Mouse (Mus musculus): ENCODE measurements at regions not wholly inside any gene's neighbourhood (a gene's known extent, or its start where the extent isn't known, plus 50 kb on each side); places are given as distances from the start of the nearest gene placed in this dataset.
"Not testable (repeated sequence)": the region's sequence is repeated elsewhere in the genome, so short reads cannot be mapped to it uniquely, and the experiment has no call there.

GRCm38 (mm10) chr13:3341416-3341815, 196.4 kb upstream of the Gdi2 start:
- no peak for TF ChIP-seq CTCF (IDR thresholded peaks at IDR 0.05)

GRCm38 (mm10) chr13:3343611-3344010, 194.3 kb upstream of the Gdi2 start:
- TF ChIP-seq CTCF (IDR thresholded peaks at IDR 0.05): no peak
- Histone ChIP-seq H3K4me3 (no peak overlapping the region), H3K27ac (no peak overlapping the region)
- no peak for DNase-seq
- intact Hi-C loops (cut with DNase I): no loop called here

More at GRCm38 (mm10) chr13:3341416-3341815, 196.4 kb upstream of the Gdi2 start:
- no peak overlapping the region for H3K4me3 ChIP-seq
- H3K27ac ChIP-seq: no peak overlapping the region
- intact Hi-C loops (cut with DNase I): no loop called here
- no peak for DNase-seq

- H3K27ac ChIP-seq; H3K4me3 ChIP-seq; DNase-seq; intact Hi-C loops (cut with DNase I): not testable (repeated sequence)
These were observed 183.0 kb upstream of the Gdi2 start for GRCm38 (mm10) chr13:3354912-3355311.

- intact Hi-C loops (cut with DNase I): no loop called here
- Histone ChIP-seq H3K27ac (no peak overlapping the region), H3K4me3 (peak overlapping the region; percentile 73)
- no peak for DNase-seq
- TF ChIP-seq CTCF (IDR thresholded peaks at IDR 0.05): no peak
These were observed 179.7 kb upstream of the Gdi2 start for GRCm38 (mm10) chr13:3358079-3358608.

GRCm38 (mm10) chr13:3358996-3359750, 178.7 kb upstream of the Gdi2 start:
- intact Hi-C loops (cut with DNase I): no loop called here
- no peak for DNase-seq
- H3K27ac ChIP-seq: no peak overlapping the region
- peak overlapping the region; percentile 73 for H3K4me3 ChIP-seq
- no peak for TF ChIP-seq CTCF (IDR thresholded peaks at IDR 0.05)

- H3K27ac ChIP-seq; intact Hi-C loops (cut with DNase I); DNase-seq: not testable (repeated sequence)
- H3K4me3 ChIP-seq: peak overlapping the region; percentile 73
These were observed 178.1 kb upstream of the Gdi2 start for GRCm38 (mm10) chr13:3359751-3360260.

GRCm38 (mm10) chr13:3360503-3361490, 177.1 kb upstream of the Gdi2 start:
- peak; percentile 47; the same call in 1 of the 2 replicates for TF ChIP-seq CTCF (IDR thresholded peaks at IDR 0.05)
- peak; percentile 34 for DNase-seq
- Histone ChIP-seq H3K4me3 (peak overlapping the region; percentile 73), H3K27ac (no peak overlapping the region)
- intact Hi-C loops (cut with DNase I): no loop called here

GRCm38 (mm10) chr13:3372701-3373100, 165.2 kb upstream of the Gdi2 start:
- intact Hi-C loops (cut with DNase I): no loop called here
- no peak for DNase-seq
- no peak overlapping the region for H3K27ac ChIP-seq
- no peak overlapping the region for H3K4me3 ChIP-seq
- TF ChIP-seq CTCF (IDR thresholded peaks at IDR 0.05): no peak

- DNase-seq; intact Hi-C loops (cut with DNase I); H3K4me3 ChIP-seq; H3K27ac ChIP-seq: not testable (repeated sequence)
These were observed 164.2 kb upstream of the Gdi2 start for GRCm38 (mm10) chr13:3373522-3374220.

GRCm38 (mm10) chr13:3374796-3375195, 163.1 kb upstream of the Gdi2 start:
- no peak for DNase-seq
- intact Hi-C loops (cut with DNase I): no loop called here

GRCm38 (mm10) chr13:3377801-3378200, 160.1 kb upstream of the Gdi2 start:
- DNase-seq; intact Hi-C loops (cut with DNase I); H3K27ac ChIP-seq; H3K4me3 ChIP-seq: not testable (repeated sequence)

More at GRCm38 (mm10) chr13:3374796-3375195, 163.1 kb upstream of the Gdi2 start:
- H3K27ac ChIP-seq: no peak overlapping the region
- no peak for TF ChIP-seq CTCF (IDR thresholded peaks at IDR 0.05)
- no peak overlapping the region for H3K4me3 ChIP-seq

- H3K4me3 ChIP-seq; DNase-seq; intact Hi-C loops (cut with DNase I); H3K27ac ChIP-seq: not testable (repeated sequence)
These were observed 132.1 kb upstream of the Gdi2 start for GRCm38 (mm10) chr13:3405783-3406182.

Data from gastrocnemius, adult 2 months (tissue).